Mouse (Mus musculus) T-cell, adult 2 months (primary cell): ENCODE results near the gene Zfp319.

Experiments used
- DNase-seq: peaks from one replicate; pipeline ENCODE4 v3.0.0; 2022; ENCODE audit warnings: low spot score

The Zfp319 gene

GRCm38 (mm10) chr8:95351461-95351860 is 19.7 kb upstream of the Zfp319 start:
- DNase-seq = no peak

DNA sequence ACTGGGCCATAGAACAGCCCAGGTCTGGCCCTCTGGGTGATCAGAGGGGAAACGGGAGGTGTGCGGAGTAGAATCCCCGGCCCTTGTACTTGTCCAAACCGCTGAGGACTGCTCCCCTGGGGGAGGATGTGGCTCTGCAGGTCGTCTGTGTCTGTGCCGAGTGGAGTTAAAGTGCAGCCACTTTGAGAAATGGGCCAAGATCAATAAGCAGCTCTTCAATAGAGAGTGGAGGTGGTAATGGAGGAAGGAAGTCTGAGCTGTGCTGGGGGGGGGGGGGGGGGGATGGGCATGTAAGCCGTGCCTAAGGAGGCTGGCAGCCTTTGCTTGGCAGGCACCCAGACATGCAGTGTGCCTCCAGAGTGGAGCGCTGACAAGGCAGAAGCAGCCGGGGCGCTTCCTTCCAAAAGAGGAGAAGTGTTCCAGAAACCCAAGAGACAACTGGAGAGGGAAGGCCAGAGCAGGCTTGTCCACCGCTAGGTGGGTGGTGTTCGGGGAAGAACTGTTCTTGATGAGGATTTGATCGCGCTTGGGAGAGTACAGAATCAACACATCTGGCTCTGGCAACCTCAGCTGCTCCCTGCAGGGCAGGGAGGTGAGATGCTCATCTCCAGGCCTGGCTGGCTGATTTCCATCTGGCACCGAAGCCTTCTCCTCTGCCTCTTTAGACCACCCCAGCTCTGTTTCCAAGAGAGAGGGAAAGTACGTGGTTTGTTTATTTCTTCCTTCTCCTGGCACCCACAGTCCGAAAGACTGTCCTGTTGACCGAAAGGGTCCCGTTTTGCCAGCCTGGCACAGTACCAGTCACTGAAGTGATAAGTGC is 17.3 kb upstream of the Zfp319 start:
- peak; percentile 37 for DNase-seq

GRCm38 (mm10) chr8:95348356-95348755 is 16.6 kb upstream of the Zfp319 start:
- DNase-seq = no peak

DNA sequence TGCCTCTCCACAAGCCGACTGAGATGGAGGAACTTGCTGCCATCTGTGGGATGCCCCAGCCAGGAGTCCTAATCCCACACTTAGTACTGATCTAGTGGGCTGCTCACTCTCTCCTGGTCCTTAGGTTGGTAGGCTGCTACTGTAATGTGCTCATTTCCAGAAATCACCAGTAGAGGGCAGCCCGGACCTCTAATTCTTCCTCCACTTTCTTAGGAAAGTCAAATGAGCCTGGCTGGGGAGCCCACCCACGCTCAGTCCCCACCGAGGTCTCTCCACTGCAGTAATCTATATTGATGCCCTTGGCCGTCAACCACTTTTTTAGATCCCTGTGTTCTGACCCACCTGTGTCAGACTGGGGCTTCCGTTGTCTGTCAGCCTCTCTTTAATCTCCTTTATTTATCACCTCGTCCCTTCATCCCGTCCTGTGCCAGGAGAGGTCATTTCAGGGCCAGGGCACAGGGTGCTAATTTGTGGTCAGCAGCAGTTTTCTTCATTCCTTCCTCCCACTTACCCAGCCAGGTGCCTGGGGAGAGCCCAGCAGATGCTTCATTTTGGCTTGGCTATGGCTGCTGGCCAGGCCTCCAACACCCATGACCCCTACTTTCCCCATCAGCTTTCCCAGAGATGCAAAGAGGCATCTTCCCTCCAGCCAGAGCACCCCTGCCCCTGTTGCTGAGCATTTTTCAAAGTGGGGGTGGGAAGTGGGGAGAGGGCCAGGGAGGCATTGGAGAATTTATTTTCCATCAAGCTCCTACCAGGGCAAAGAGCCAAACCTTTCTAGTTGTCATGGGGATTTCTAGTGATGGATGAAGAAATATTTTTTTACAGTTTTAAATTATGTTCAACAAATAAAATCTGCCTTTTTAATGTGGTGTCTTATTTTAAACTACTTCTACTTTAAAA is 15.1 kb upstream of the Zfp319 start:
- DNase-seq = peak; percentile 44

DNA sequence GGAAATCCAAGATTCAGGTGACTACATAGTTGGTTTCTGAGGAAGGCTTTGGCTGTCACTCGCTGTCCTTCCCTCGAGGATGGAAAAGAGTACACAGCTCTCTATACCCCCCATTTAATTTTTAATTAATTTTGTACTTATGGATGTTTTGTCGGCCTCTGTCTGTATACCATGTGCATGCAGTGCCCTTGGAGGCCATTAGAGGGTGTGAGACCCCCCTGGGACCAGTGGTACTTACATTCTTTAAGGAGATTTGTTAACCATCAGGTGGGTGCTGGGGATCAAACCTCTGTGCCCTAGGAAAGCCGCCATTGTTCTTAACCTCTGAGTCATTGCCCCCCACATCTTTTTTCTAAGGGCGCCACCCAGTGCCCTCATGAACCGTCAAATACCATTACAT is 12.9 kb upstream of the Zfp319 start:
- no peak for DNase-seq

GRCm38 (mm10) chr8:95341721-95342120 is 10.0 kb upstream of the Zfp319 start:
- DNase-seq = no peak

DNA sequence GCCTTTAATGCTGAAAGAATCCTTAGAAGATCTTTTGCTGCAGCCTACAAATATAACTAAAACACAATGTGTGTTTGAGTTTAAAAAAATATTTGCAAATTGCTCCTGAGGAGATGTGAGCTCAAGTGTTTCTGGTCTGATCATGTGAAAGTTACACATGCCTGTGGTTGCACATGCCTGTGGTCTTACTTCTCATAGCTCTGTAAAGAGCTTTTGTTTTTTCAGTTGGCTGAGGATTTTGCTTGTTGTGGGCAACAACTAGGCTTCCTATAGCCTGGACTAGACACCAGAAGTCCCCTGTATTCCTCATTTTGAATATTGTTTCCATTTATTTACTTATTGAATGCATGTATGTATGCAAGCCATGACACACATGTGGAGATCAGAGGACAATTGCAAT is 4.6 kb upstream of the Zfp319 start:
- DNase-seq = no peak

- DNase-seq = no peak
Observed at GRCm38 (mm10) chr8:95335706-95336105, 4.0 kb upstream of the Zfp319 start.

- no peak for DNase-seq
Observed at GRCm38 (mm10) chr8:95332437-95333199, 868 bp upstream of the Zfp319 start.

GRCm38 (mm10) chr8:95331156-95331719 is 512 bp downstream of the Zfp319 start:
- DNase-seq = no peak

- no peak for DNase-seq
Observed at GRCm38 (mm10) chr8:95330367-95330766, 1.4 kb downstream of the Zfp319 start.

GRCm38 (mm10) chr8:95327866-95328465 is 3.8 kb downstream of the Zfp319 start:
- DNase-seq = no peak

DNA sequence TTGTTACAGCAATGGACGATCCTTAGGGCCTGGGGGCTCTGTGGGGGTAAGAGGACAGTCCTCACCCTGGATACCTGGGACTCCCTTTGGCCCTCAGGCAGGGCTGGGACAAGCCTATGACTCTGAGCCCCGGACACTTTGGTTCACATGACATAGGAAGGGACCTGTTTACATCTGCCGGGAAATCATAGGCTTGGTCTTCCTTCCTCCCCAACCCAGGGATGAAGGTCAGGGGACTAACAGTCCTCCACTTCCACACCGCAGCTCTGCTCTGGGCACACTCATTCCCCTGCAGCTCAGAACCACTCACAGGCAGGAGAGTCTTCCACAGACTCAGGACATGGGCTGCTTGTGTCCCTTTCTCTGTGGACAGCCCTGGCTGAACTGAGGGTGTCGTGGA is 4.9 kb downstream of the Zfp319 start:
- DNase-seq = no peak

- DNase-seq = no peak
Observed at GRCm38 (mm10) chr8:95324646-95325045, 7.1 kb downstream of the Zfp319 start.

- no peak for DNase-seq
Observed at GRCm38 (mm10) chr8:95323201-95323600, 8.5 kb downstream of the Zfp319 start.

DNA sequence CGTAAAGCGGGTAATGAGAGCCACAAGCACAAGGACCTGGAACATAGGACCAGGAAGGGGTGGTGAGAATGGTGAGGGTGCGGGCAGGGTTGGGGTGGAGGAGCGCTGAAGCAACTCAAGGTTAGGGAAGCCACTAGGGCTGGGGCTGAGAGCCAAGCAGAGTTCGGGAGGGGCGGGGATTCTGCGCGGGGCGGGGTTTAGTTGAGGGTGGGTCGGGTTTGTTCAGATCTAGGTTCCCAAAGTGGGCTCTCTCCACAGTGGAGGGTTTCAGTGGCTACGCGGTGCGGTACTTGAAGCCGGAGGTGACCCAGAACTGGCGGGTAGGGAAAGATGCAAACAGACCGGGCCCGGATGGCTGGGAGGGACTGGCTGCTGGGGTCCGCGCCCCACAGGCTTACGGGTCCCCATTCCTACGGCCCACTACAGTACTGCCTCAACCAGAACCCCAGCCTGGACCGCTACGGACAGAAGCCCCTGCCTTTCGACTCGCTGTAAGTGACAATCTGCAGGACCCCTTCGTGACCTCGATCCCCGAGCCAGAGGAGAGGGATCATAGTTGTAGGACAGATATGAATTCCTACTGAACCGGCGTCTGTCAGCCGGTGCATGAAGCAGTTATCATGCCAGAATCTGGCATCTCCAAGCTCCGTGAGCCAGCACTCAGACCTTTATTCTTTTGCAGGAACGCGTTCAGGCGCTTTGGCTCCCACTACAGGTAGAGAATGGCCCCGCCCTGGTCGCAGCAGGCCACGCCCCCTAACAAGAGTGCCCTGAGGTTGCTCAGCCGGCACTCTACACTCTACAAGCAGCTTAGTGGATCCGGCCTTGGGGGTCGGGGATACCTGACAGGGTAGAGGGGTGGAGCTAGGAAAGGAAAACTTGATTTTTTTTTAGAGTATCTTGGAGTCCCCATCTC is 11.3 kb downstream of the Zfp319 start:
- DNase-seq = peak; percentile 79

DNA sequence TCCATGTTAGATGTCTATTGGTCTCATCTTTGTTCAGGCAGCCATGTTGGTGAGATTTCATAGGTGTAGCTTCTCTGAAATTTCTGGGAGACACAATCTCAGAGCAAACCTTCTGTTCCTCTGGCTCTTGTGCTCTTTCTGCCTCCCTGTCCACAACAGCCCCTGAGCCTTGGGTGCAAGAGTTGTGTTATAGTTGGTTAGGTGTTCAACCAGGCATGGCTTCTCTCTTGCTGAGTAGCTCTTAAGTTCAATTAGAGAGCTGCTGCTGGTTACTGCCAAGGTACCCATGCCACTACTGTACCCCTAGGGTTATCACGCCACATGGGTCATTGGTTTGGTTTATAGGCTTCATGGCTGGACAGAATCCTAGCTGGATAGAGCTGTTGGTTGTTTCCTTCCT is 16.4 kb downstream of the Zfp319 start:
- no peak for DNase-seq

DNA sequence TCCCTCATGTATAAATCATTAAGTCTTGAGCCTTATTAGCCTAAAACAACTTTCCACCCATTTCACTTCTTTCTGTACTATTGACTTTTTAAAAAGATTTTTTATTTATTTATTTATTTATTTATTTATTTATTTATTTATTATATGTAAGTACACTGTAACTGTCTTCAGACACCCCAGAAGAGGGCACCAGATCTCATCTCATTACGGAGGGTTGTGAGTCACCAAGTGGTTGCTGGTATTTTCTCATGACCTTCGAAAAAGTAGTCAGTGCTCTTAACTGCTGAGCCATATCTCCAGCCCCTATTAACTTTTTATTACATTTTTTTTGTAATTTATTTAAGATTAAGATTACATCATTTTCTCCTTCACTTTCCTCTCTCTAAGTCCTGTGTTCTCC is 17.0 kb downstream of the Zfp319 start:
- DNase-seq = no peak

DNA sequence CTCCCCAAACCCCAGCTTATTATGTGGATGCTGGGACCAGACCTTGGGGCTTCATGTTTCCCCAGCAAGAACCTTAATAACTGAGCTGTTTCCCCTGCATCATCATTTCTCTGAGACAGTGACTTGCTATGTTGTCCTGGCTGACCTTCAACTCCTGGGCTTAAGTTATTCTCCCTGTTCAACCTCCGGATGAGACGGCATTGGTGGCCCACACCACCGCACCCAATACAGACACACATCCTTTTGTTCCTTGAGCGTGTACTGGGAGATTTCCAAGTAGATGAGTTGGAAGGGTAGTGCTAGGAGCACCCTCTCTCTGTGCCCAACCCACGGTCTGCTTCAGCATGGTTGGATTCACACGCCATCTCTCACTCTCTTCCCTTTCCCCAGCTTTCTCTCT is 17.9 kb downstream of the Zfp319 start:
- DNase-seq = no peak

- DNase-seq = no peak
Observed at GRCm38 (mm10) chr8:95312836-95313235, 18.9 kb downstream of the Zfp319 start.
